Mouse (Mus musculus) G1E (cell line): ENCODE results near the gene Ggta1. TPM values are rescaled to one million over a fixed set of nuclear protein-coding genes. Genes with fewer than 3 reads are reported as not detected.

ENCODE experiments used
- ATAC-seq: 2 replicates; pipeline ENCODE4 v1.8.0; 2016; ENCODE audit warnings: mild to moderate bottlenecking; ENCODE audit not compliant: insufficient number of reproducible peaks, poor library complexity, low FRiP score, severe bottlenecking; ENCODE audit errors: extremely low read depth
- DNase-seq: peaks from one replicate; pipeline ENCODE4 v3.0.0; 2012; ENCODE audit warnings: low spot score
- H3K27me3 ChIP-seq: 2 replicates; pipeline ENCODE4 v1.6.1; 2012; ENCODE audit warnings: mild to moderate bottlenecking, low read length, inconsistent platforms; ENCODE audit not compliant: insufficient read depth
- H3K36me3 ChIP-seq: replicated peaks from 2 replicates; pipeline ENCODE3; 2012; ENCODE audit warnings: mild to moderate bottlenecking, inconsistent platforms
- H3K4me1 ChIP-seq: 2 replicates; pipeline ENCODE4 v1.6.1; 2012; ENCODE audit warnings: low read depth, low read length, inconsistent platforms, mixed read lengths; ENCODE audit not compliant: insufficient read depth
- H3K4me3 ChIP-seq: 2 replicates; pipeline ENCODE4 v1.5.1; 2012; ENCODE audit warnings: low read depth, mild to moderate bottlenecking, inconsistent platforms, low read length, moderate library complexity, mixed read lengths
- H3K9me3 ChIP-seq: replicated peaks from 2 replicates; pipeline ENCODE4 v1.6.1; 2012; ENCODE audit warnings: inconsistent platforms
- CTCF ChIP-seq: IDR thresholded peaks from 2 replicates; pipeline ENCODE4 v1.5.1; 2012; ENCODE audit warnings: low read depth, low read length, inconsistent platforms, mixed read lengths
- GATA1 ChIP-seq: IDR thresholded peaks from 2 replicates; pipeline ENCODE4 v1.6.1; 2012; ENCODE audit warnings: borderline replicate concordance, low read length, inconsistent platforms, mixed read lengths
- GATA2 ChIP-seq: IDR thresholded peaks from 2 replicates; pipeline ENCODE4 v1.6.1; 2012; ENCODE audit warnings: low read depth, low read length, inconsistent platforms, borderline replicate concordance
- POLR2AphosphoS5 ChIP-seq: IDR thresholded peaks from 2 replicates; pipeline ENCODE4 v1.6.1; 2012; ENCODE audit warnings: low read depth, low read length, inconsistent platforms; ENCODE audit not compliant: insufficient replicate concordance
- TAL1 ChIP-seq: conservative IDR thresholded peaks from 2 replicates; pipeline ENCODE4 v1.6.1; 2012; ENCODE audit warnings: low read depth, low read length, inconsistent platforms, mixed read lengths
- polyA plus RNA-seq: library from polyadenylated mRNA; stranded (reverse); fragments of >175 nt; gene quantifications from 2 replicates; pipeline ENCODE4 v1.2.3, GENCODE M21; 2012
- total RNA-seq, 2 experiments: library from RNA; stranded (forward) in 1 of 2; stranded (reverse) in 1 of 2; fragments of 200-1000 nt in 1 of 2; fragments of >200 nt in 1 of 2; fragmentation: Nextera tagmentation in 1 of 2; gene quantifications; 2 replicates each; pipeline ENCODE4 v1.2.3; 2014 to 2017

Gene Ggta1
- total and polyA plus RNA-seq, 3 experiments = 10.7 to 58.2 (median 27.2) TPM

DNA sequence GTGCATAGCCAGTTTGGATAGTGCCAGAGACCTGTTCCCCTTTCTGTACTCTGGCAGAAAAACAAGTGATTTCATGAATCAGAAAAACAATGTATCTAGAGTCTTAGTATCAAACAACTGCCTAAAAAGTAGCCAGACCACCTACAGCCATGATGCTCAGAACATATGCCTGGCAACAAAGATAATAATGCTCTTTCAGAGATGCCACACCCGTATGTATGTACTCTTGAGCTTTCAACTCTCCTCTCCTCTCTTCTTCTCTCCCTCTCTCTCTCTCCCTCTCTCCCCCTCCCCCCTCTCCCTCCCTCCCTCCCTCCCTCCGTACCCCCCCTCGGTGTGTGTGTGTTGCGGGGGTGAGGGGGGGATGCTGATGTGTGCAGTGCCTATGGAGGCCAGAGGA lies 43.8 kb downstream of the Ggta1 start:
- ATAC-seq (no peak), DNase-seq (no peak)
- Histone ChIP-seq H3K36me3 (peaks cover 81% of the 10 kb centered on the region), H3K27me3 (no peaks in the 10 kb centered on the region), H3K4me3 (no peak overlapping the region), H3K9me3 (peaks cover 8% of the 10 kb centered on the region), H3K4me1 (peaks cover 58% of the 10 kb centered on the region)
- TF ChIP-seq GATA1 (no peak), POLR2AphosphoS5 (no peak), GATA2 (no peak), TAL1 (no peak), CTCF (no peak)

DNA sequence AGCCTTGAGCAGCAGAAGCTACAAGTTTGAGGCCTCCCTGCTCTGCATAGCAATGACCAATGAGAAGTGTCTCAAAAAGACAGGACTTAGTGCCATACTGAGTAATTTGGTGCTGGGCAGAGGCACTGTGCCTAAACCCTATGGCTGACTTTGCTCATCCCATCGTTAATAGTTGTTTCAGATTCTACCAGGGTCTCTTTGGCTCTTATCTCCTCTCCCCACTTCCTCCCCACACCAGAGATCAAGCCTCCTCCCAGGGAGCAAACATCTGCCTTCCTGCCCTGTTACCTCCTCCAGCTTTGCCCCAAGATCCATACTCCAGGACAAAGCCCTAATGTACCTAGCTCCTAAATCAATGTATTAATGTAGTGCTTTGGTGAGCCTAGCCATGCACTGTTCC lies 45.8 kb downstream of the Ggta1 start:
- TF ChIP-seq GATA2 = no peak
- TF ChIP-seq TAL1 = no peak
- no peak for TF ChIP-seq POLR2AphosphoS5
- no peak for TF ChIP-seq CTCF
- no peak for TF ChIP-seq GATA1

DNA sequence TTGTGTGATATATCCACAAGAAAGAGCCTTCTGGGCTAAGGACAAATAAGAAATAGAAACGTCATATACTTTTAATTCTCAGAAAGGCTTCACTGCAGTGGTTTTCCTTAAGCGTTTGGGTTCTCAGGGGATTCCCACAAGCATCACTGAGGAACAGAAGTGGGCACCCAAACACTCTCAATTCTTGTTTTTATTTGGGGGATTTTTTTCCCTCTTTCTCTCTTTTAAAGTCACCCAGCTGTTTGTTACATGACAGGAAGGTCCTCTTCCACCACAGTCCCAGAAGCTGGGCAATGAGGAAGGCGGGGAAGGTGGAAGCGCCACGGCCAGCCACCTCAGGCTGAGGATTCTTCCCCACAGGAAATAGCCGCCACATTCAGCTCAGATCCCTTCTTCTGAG lies 46.6 kb downstream of the Ggta1 start:
- Histone ChIP-seq H3K4me1 (peaks cover 43% of the 10 kb centered on the region), H3K36me3 (peaks cover 84% of the 10 kb centered on the region), H3K27me3 (no peaks in the 10 kb centered on the region), H3K4me3 (no peak overlapping the region), H3K9me3 (peaks cover 8% of the 10 kb centered on the region)
- TF ChIP-seq TAL1 (no peak), POLR2AphosphoS5 (no peak), GATA1 (no peak), GATA2 (no peak), CTCF (no peak)
- ATAC-seq (no peak), DNase-seq (no peak)

More for the DNA sequence above, 45.8 kb downstream of the Ggta1 start:
- H3K27me3 ChIP-seq = no peaks in the 10 kb centered on the region
- peaks cover 8% of the 10 kb centered on the region for H3K9me3 ChIP-seq
- H3K36me3 ChIP-seq = peaks cover 85% of the 10 kb centered on the region
- DNase-seq (no peak), ATAC-seq (0 out of 2 replicates have a peak, but pooled peaks have one; percentile 29)
- H3K4me1 ChIP-seq = peaks cover 51% of the 10 kb centered on the region
- H3K4me3 ChIP-seq = no peak overlapping the region

DNA sequence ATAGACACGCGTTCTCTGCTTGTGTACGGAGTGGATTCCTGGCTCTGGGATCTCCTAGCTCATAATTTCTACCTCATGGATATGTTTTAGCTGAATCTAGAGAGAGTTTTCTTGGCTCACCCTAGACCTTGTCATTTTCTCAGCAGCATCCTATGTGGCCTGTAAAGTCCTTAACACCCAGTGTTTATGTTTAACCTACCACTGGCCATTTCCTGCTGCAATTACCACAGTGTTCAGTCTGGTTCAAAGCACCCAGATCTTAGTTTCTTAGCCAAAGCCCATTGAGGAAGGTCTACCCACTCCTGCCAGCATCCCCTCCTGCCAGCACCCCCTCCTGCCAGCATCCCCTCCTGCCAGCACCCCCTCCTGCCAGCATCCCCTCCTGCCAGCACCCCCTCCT lies 50.2 kb downstream of the Ggta1 start:
- Histone ChIP-seq H3K36me3 (peaks cover 91% of the 10 kb centered on the region), H3K4me1 (peaks cover 20% of the 10 kb centered on the region), H3K9me3 (no peaks in the 10 kb centered on the region), H3K27me3 (no peaks in the 10 kb centered on the region), H3K4me3 (no peak overlapping the region)
- no peak for ATAC-seq
- no peak for TF ChIP-seq GATA2
- TF ChIP-seq POLR2AphosphoS5 = no peak
- TF ChIP-seq CTCF = no peak
- TF ChIP-seq TAL1 = no peak
- TF ChIP-seq GATA1 = no peak
- no peak for DNase-seq

DNA sequence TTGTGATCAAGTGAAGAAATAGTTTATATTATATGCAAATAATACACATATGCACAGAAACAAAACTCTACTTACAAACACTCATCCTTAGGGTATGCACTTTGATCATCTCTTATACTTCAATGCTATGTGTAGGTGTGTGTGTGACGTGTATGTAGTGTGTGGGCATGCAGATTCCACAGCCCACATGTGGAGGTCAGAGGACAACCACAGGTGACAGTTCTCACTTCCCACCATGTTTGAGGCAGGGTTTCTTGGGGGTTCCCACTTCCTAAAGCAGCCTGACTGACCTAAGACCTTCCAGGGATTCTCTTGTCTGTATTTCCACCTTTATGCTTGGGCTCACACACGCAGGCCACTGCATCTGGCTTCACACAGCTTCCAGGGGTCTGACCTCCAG lies 50.8 kb downstream of the Ggta1 start:
- no peak for ATAC-seq
- H3K4me3 ChIP-seq = no peak overlapping the region
- no peak for TF ChIP-seq GATA2
- TF ChIP-seq POLR2AphosphoS5 = no peak
- no peak for TF ChIP-seq TAL1
- no peak for TF ChIP-seq GATA1
- TF ChIP-seq CTCF = no peak
- H3K9me3 ChIP-seq = no peaks in the 10 kb centered on the region
- no peaks in the 10 kb centered on the region for H3K27me3 ChIP-seq
- no peak for DNase-seq
- H3K4me1 ChIP-seq = peaks cover 14% of the 10 kb centered on the region
- H3K36me3 ChIP-seq = peaks cover 91% of the 10 kb centered on the region

DNA sequence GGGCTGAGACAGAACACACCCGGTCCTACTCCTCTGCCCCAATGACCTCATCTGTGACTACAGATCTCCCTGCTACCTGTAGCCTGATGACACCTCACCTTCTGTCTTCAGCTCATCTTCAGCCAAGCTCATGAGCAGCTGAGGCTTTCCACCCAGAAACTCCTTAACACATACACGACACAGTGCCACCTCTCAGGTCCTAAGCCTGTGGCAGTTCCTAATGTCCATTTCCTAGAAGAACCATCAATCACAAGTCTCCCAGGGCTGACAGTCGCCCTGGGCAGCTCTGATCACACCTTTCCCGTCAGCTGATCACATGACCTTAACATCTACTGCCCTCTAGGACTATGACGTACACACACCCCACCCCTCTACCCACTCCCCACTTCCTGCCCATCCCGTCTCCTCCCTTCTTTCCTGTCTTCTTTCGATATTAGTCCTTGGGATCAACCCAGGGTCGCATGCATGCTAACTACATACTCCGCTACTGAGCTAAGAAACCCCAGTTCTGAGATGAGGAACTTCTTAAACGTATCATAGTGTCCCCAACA lies 51.3 kb downstream of the Ggta1 start:
- Histone ChIP-seq H3K4me1 (peaks cover 9% of the 10 kb centered on the region), H3K9me3 (no peaks in the 10 kb centered on the region), H3K36me3 (peaks cover 91% of the 10 kb centered on the region), H3K4me3 (no peak overlapping the region), H3K27me3 (no peaks in the 10 kb centered on the region)
- DNase-seq (no peak), ATAC-seq (no peak)
- TF ChIP-seq TAL1 = no peak
- TF ChIP-seq GATA1 = no peak
- no peak for TF ChIP-seq GATA2
- no peak for TF ChIP-seq CTCF
- no peak for TF ChIP-seq POLR2AphosphoS5
